8 mouse cellular contexts compared by ENCODE assay signal in genomic region chr6:122391725-122392667, GRCm38 (mm10). TPM values are rescaled to one million over a fixed set of nuclear protein-coding genes. Genes with fewer than 3 reads are reported as not detected.
DNase-seq lines count a peak whose midpoint lies in the region; ATAC-seq and TF ChIP-seq lines count a peak whose summit lies in the region.

No protein-coding gene starts in this region.

- peaks cover 11% of the 10 kb centered on the region for H3K27me3 ChIP-seq in Patski
- no peaks in the 10 kb centered on the region for H3K27me3 ChIP-seq in hindbrain, embryonic 11.5 days (ENCODE audit: control insufficient read depth, insufficient read depth, low read length)
- H3K27me3 ChIP-seq in lung, embryonic 15.5 days: no peaks in the 10 kb centered on the region

- H3K4me1 ChIP-seq in hindbrain, embryonic 11.5 days (replicated peaks; ENCODE audit: control insufficient read depth, insufficient read depth, low read length): no peaks in the 10 kb centered on the region
- H3K4me1 ChIP-seq in lung, embryonic 15.5 days: no peaks in the 10 kb centered on the region

- 40% methylated on average over 29 of the region's 29 CpGs for WGBS in hindbrain, embryonic 11.5 days
- WGBS in lung, embryonic 15.5 days: 31% methylated on average over 29 of the region's 29 CpGs

- in situ Hi-C loops in Patski (cut with MboI; ENCODE audit: low pct_unique_long_range_greater_than_20kb): loop anchor here (5.0 to 25.0 kb wide), 4 partner anchors 85 to 830 kb away; partner anchors contain the start of gene M6pr

- ATAC-seq in Patski: peak; percentile 85
- ATAC-seq in hindbrain, embryonic 11.5 days (ENCODE audit: low FRiP score): peak; percentile 69
- ATAC-seq in lung, embryonic 15.5 days (ENCODE audit: borderline replicate concordance, extremely low read depth, low FRiP score, low TSS enrichment): no peak

- no peak overlapping the region for H3K4me2 ChIP-seq in hindbrain, embryonic 11.5 days (replicated peaks; ENCODE audit: low read depth, low read length)
- H3K4me2 ChIP-seq in lung, embryonic 15.5 days: peak overlapping the region; percentile 34

- no peak overlapping the region for H3K4me3 ChIP-seq in hindbrain, embryonic 11.5 days (ENCODE audit: low read depth, low read length)
- H3K4me3 ChIP-seq in lung, embryonic 15.5 days: no peak overlapping the region

- DNase-seq in Patski (ENCODE audit: low read depth, low spot score): peak; percentile 1
- DNase-seq in cerebellum, postnatal 10 days: peak; percentile 88 to 89
- DNase-seq in frontal cortex, adult 2 months (ENCODE audit: extremely low spot score in 1 of 2, low spot score in 1 of 2): peak; percentile 54 to 88
- peak; percentile 84 for DNase-seq in hindbrain, embryonic 11.5 days (ENCODE audit: low spot score)
- DNase-seq in layer of hippocampus, adult 9-11 months: peak; percentile 61
- DNase-seq in ovary, postnatal 14 days (ENCODE audit: low spot score): peak; percentile 68
- peak; percentile 48 for DNase-seq in thymus, postnatal 25 days

- peak; percentile 94 for TF ChIP-seq CTCF in Patski (IDR thresholded peaks at IDR 0.05)

- H3K36me3 ChIP-seq in hindbrain, embryonic 11.5 days (ENCODE audit: control insufficient read depth, insufficient read depth, low read length): no peaks in the 10 kb centered on the region
- no peaks in the 10 kb centered on the region for H3K36me3 ChIP-seq in lung, embryonic 15.5 days

- CTCF ChIA-PET in Patski (lab: Charles Lee): interaction anchor here (0.6 kb wide), 1 partner anchor 9 kb away, joined by 4 read pairs; no protein-coding TSS in a partner anchor

- no peak overlapping the region for H3K27ac ChIP-seq in hindbrain, embryonic 11.5 days (ENCODE audit: low read depth, low read length)
- no peak overlapping the region for H3K27ac ChIP-seq in lung, embryonic 15.5 days

- no peak overlapping the region for H3K9ac ChIP-seq in hindbrain, embryonic 11.5 days (ENCODE audit: low read depth, low read length)
- no peak overlapping the region for H3K9ac ChIP-seq in lung, embryonic 15.5 days

- no peaks in the 10 kb centered on the region for H3K9me3 ChIP-seq in hindbrain, embryonic 11.5 days (ENCODE audit: control insufficient read depth, low read length)
- H3K9me3 ChIP-seq in lung, embryonic 15.5 days: no peaks in the 10 kb centered on the region

- POLR2A ChIA-PET in Patski (lab: Charles Lee): no interaction called here

RNA-seq across cellular contexts. Expression of gene Phc1, which starts 51.6 kb away (rescaled TPM):
- polyA plus RNA-seq in Patski (2021): 41.7 TPM
- polyA plus RNA-seq in frontal cortex, adult 2 months (2012; rRNA removed): 60.0 and 65.4 TPM in 2 replicates
- 33.6 and 36.7 TPM in 2 replicates for polyA plus RNA-seq in hindbrain, embryonic 11.5 days (2014; fragmentation: Nextera tagmentation; extraction: Ambion mirVana)
- 15.5 and 16.3 TPM in 2 replicates for polyA plus RNA-seq in lung, embryonic 15.5 days (2015; fragmentation: Nextera tagmentation; extraction: Ambion mirVana)

Comparison
In these comparisons a context has a peak if more than half of its experiments do, and no peak if none do; other contexts are left out.
1. DNase-seq: peak in every context shown above with its lines; median percentile 88 in cerebellum, postnatal 10 days; 84 in hindbrain, embryonic 11.5 days; 71 in frontal cortex, adult 2 months; 68 in ovary, postnatal 14 days; 61 in layer of hippocampus, adult 9-11 months; 48 in thymus, postnatal 25 days; 1 in Patski.